Mouse (Mus musculus) kidney, adult 2 months (tissue): ENCODE results near the gene Plppr3. TPM values are rescaled to one million over a fixed set of nuclear protein-coding genes. Genes with fewer than 3 reads are reported as not detected.

Experiments used
- DNase-seq: peaks from one replicate; pipeline ENCODE4 v3.0.0; 2021
- H3K27ac ChIP-seq: fragments of 200-500 bp; 2 replicates; pipeline ENCODE4 v1.5.1; 2012; ENCODE audit warnings: low read depth, low read length, control low read depth, inconsistent platforms; ENCODE audit not compliant: insufficient read depth
- H3K27me3 ChIP-seq: fragments of 200-500 bp; replicated peaks from 2 replicates; pipeline ENCODE4 v1.6.1; 2012; ENCODE audit warnings: mild to moderate bottlenecking, moderate library complexity, low read length, inconsistent platforms; ENCODE audit not compliant: control insufficient read depth, insufficient read depth
- H3K36me3 ChIP-seq: fragments of 200-500 bp; 2 replicates; pipeline ENCODE4 v1.6.1; 2012; ENCODE audit warnings: mild to moderate bottlenecking, moderate library complexity, low read length, inconsistent platforms; ENCODE audit not compliant: control insufficient read depth, insufficient read depth
- H3K4me1 ChIP-seq: fragments of 200-500 bp; 2 replicates; pipeline ENCODE4 v1.6.1; 2011; ENCODE audit warnings: low read length; ENCODE audit not compliant: control insufficient read depth, insufficient read depth
- H3K4me3 ChIP-seq: fragments of 200-500 bp; 2 replicates; pipeline ENCODE4 v1.5.1; 2011; ENCODE audit warnings: mild to moderate bottlenecking, low read depth, low read length, control low read depth; ENCODE audit not compliant: insufficient read depth
- CTCF ChIP-seq: fragments of 200-500 bp; conservative IDR thresholded peaks from 2 replicates; pipeline ENCODE4 v1.5.1; 2011; ENCODE audit warnings: low read depth, mild to moderate bottlenecking, control low read depth, low read length, moderate library complexity, mixed read lengths; ENCODE audit not compliant: insufficient read depth, insufficient read length
- POLR2A ChIP-seq: fragments of 200-500 bp; IDR thresholded peaks from one replicate; pipeline ENCODE4 v1.6.1; 2011; ENCODE audit warnings: low read depth, low read length, control low read depth
- WGBS: fragments of 180-500 bp; shearing (Covaris S2); methylation state at CpG from one replicate; pipeline ENCODE4 v1.1.7; 2018; 5-methylcytosine and 5-hydroxymethylcytosine counted together
- polyA plus RNA-seq: library from polyadenylated mRNA; depleted of rRNA; stranded (reverse); fragments of >200 nt; gene quantifications from 2 replicates; pipeline ENCODE4 v1.2.3, GENCODE M21; 2012

Gene Plppr3
- polyA plus RNA-seq, 1 experiment = 2.7 TPM

- 93% methylated on average over 4 of the region's 4 CpGs for WGBS
- Histone ChIP-seq H3K4me3 (no peak within 1 kb of the TSS), H3K27me3 (no peaks in the 10 kb centered on the region), H3K27ac (no peak within 1 kb of the TSS), H3K36me3 (no peaks in the 10 kb centered on the region), H3K4me1 (peaks cover 7% of the 10 kb centered on the region; the same call in 1 of the 2 replicates)
- TF ChIP-seq CTCF (no peak), POLR2A (no peak)
- no peak for DNase-seq
Measured at GRCm38 (mm10) chr10:79910556-79910955, 36.1 kb upstream of the Plppr3 start, which contains the start of gene Gm26602. Gm26602 (plus strand) TSS chr10:79910856.

DNA sequence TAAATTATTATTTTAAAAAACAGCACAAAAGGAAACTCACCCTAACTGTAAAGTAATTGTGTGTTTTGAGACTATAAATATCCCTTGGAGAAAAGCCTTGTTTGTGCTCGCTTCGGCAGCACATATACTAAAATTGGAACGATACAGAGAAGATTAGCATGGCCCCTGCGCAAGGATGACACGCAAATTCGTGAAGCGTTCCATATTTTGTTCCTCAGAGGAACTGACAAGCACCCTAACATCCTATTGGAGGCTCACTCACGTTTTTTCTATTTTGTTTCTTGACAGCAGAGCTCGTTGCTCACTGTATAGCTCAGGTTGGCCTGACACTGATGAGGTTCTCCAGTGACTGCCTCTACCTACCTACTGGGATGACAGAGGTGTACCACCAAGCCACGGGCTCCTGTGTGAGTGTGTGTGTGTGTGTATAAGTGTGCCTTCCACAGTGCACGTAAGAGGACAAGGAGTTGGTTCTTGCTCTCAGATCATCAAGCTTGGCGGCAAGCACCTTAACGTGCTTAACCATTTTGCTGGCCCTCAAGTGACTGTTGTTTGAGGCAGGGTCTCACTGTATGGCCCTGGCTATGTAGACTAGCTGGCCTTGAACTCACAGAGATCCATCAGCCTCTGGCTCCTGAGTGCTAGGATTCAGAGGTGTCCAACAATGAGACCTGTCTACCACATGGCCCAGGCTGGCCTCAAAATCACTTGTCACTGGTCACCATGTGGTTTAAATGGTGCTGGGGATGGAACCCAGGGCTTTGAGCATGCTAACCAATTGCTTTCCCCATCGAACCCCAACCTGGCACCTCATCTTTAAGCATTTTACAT, 34.9 kb upstream of the Plppr3 start:
- H3K4me3 ChIP-seq = no peak overlapping the region
- peak; percentile 82 for DNase-seq
- TF ChIP-seq CTCF (no peak), POLR2A (no peak)
- no peaks in the 10 kb centered on the region for H3K27me3 ChIP-seq
- peak overlapping the region; percentile 15 for H3K27ac ChIP-seq
- 23% methylated on average over 14 of the region's 14 CpGs for WGBS
- H3K4me1 ChIP-seq = peaks cover 3% of the 10 kb centered on the region; the same call in 1 of the 2 replicates
- no peaks in the 10 kb centered on the region for H3K36me3 ChIP-seq

DNA sequence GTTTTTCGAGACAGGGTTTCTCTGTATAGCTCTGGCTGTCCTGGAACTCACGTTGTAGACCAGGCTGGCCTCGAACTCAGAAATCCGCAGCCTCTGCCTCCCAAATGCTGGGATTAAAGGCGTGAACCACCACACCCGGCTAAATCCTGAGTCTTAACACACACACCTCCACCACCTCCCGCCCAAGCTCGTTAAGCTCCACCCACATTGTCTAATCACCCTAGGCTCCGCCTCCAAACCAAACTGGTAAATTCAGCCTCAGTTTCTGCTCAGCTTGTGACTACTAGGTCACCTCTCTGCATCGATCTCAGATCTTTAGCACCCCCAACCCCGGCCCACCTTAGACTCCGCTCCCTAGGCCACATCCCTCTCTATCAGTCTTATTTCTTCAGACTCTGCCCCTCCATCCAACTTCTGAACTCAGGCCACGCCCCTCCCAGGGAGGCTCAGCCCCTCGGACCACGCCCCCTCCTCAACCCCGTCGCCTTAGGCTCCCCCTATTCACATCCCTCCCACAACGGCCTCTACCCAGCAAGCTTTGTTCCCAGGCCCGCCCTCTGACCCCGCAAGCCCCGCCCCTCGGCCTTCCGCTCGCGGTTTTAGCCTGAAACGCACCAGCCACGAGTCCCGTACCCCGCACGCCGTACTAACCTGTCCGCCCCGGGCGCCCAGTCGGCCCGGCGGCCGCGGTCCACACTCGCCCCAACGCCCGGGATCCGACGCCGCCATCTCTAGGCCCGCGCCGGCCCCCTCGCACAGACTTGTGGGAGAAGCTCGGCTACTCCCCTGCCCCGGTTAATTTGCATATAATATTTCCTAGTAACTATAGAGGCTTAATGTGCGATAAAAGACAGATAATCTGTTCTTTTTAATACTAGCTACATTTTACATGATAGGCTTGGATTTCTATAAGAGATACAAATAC, 34.0 kb upstream of the Plppr3 start, which contains the start of gene Med16:
Med16 (minus strand) TSS at position 757 of the 925 bp plus-strand sequence.
- 1% methylated on average over 52 of the region's 52 CpGs for WGBS

GRCm38 (mm10) chr10:79907415-79907814, 33.0 kb upstream of the Plppr3 start:
- Histone ChIP-seq H3K4me1 (peaks cover 3% of the 10 kb centered on the region; the same call in 1 of the 2 replicates), H3K36me3 (no peaks in the 10 kb centered on the region), H3K4me3 (no peak overlapping the region), H3K27ac (no peak overlapping the region), H3K27me3 (no peaks in the 10 kb centered on the region)
- no peak for DNase-seq
- no peak for TF ChIP-seq CTCF
- no peak for TF ChIP-seq POLR2A
- 90% methylated on average over 10 of the region's 10 CpGs for WGBS

More for the DNA sequence above, 34.0 kb upstream of the Plppr3 start, which contains the start of gene Med16:
- TF ChIP-seq CTCF = no peak
- TF ChIP-seq POLR2A = no peak
- Histone ChIP-seq H3K27me3 (no peaks in the 10 kb centered on the region), H3K27ac (peak within 1 kb of the TSS; percentile 99), H3K4me3 (peak within 1 kb of the TSS; percentile 83), H3K4me1 (peaks cover 3% of the 10 kb centered on the region; the same call in 1 of the 2 replicates), H3K36me3 (no peaks in the 10 kb centered on the region)
- DNase-seq = peak; percentile 98

GRCm38 (mm10) chr10:79906712-79907111, 32.3 kb upstream of the Plppr3 start:
- H3K27ac ChIP-seq = no peak overlapping the region
- WGBS = 90% methylated on average over 9 of the region's 9 CpGs
- TF ChIP-seq POLR2A (no peak), CTCF (no peak)
- H3K4me1 ChIP-seq = peaks cover 3% of the 10 kb centered on the region; the same call in 1 of the 2 replicates
- H3K27me3 ChIP-seq = no peaks in the 10 kb centered on the region
- no peaks in the 10 kb centered on the region for H3K36me3 ChIP-seq
- no peak for DNase-seq
- H3K4me3 ChIP-seq = no peak overlapping the region

DNA sequence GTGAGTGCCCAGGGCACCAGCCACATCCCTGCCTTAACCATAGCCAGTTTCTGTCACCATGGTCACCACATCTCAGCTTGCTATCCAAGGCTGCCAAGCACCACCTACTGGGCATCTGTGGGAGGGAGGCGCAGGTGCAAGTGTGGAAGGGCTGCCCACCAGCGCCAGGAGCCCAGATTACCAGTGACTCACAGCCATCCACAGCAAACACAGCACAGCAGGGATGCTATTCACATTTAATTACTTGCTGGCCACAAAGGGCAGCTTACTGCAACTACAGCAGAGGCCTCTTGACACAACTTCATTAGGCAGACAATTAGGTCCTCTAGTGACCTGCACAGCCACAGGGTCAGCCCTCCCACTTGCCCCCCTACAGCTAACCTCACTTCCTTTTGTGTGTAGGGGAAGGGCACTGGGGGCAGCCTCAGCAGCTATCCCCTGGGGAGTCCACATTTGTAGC, 26.5 kb upstream of the Plppr3 start:
- Histone ChIP-seq H3K4me1 (no peaks in the 10 kb centered on the region), H3K27ac (no peak overlapping the region), H3K27me3 (no peaks in the 10 kb centered on the region), H3K36me3 (no peaks in the 10 kb centered on the region), H3K4me3 (no peak overlapping the region)
- 71% methylated on average over 2 of the region's 2 CpGs for WGBS
- DNase-seq = peak; percentile 29
- peak; percentile 46 for TF ChIP-seq CTCF
- no peak for TF ChIP-seq POLR2A
